Mouse (Mus musculus): Measurements from ENCODE around the gene Pfn1. TPM values are rescaled to one million over a fixed set of nuclear protein-coding genes. Genes with fewer than 3 reads are reported as not detected.

Gene Pfn1
- total RNA-seq, 1 experiment, result 732 TPM

GRCm38 (mm10) chr11:70693504-70693903, 39.1 kb upstream of the Pfn1 start:
- Histone ChIP-seq H3K27ac (ENCODE audit: insufficient read depth, low read depth, low read length, poor library complexity, severe bottlenecking) (no peak overlapping the region), H3K4me1 (ENCODE audit: control insufficient read depth in 2 of 2, insufficient read depth in 2 of 2, low read length in 2 of 2, poor library complexity in 1 of 2) (no peaks in the 10 kb centered on the region), H3K4me3 (ENCODE audit: insufficient read depth in 1 of 2, low read depth in 1 of 2, low read length in 2 of 2, poor library complexity in 1 of 2, severe bottlenecking in 1 of 2) (no peak overlapping the region), H3K36me3 (ENCODE audit: control insufficient read depth, insufficient read depth, low read length, poor library complexity, severe bottlenecking) (no peaks in the 10 kb centered on the region), H3K9me3 (ENCODE audit: control insufficient read depth, insufficient read depth, low read depth, low read length) (no peaks in the 10 kb centered on the region), H3K9ac (ENCODE audit: insufficient read depth, low read depth, low read length, poor library complexity, severe bottlenecking) (no peak overlapping the region)
- no peak for TF ChIP-seq CHD2 (IDR thresholded peaks at IDR 0.05; ENCODE audit: low read depth, low read length)
- no peak for TF ChIP-seq HCFC1 (IDR thresholded peaks at IDR 0.05; ENCODE audit: borderline replicate concordance, insufficient read depth, low read length)
- TF ChIP-seq MAFK (IDR thresholded peaks at IDR 0.05; ENCODE audit: insufficient read depth, low read depth, low read length), result no peak
- no peak for TF ChIP-seq ZNF384 (IDR thresholded peaks at IDR 0.05; ENCODE audit: low read depth, low read length)
- no peak for TF ChIP-seq ZC3H11A (IDR thresholded peaks at IDR 0.05; ENCODE audit: borderline replicate concordance, low read depth, low read length)
- in situ Hi-C loops (cut with MboI; ENCODE audit: low sequenced_read_pairs in 2 of 2, unreplicated experiment in 2 of 2), result no loop called here
- no peak for DNase-seq (ENCODE audit: low read depth, low spot score)

GRCm38 (mm10) chr11:70689578-70689977, 35.1 kb upstream of the Pfn1 start:
- TF ChIP-seq ZC3H11A (IDR thresholded peaks at IDR 0.05; ENCODE audit: borderline replicate concordance, low read depth, low read length) (no peak), MAFK (IDR thresholded peaks at IDR 0.05; ENCODE audit: insufficient read depth, low read depth, low read length) (no peak), HCFC1 (IDR thresholded peaks at IDR 0.05; ENCODE audit: borderline replicate concordance, insufficient read depth, low read length) (no peak), ZNF384 (IDR thresholded peaks at IDR 0.05; ENCODE audit: low read depth, low read length) (no peak), CHD2 (IDR thresholded peaks at IDR 0.05; ENCODE audit: low read depth, low read length) (no peak)
- Histone ChIP-seq H3K9me3 (ENCODE audit: control insufficient read depth, insufficient read depth, low read depth, low read length) (no peaks in the 10 kb centered on the region), H3K27ac (ENCODE audit: insufficient read depth, low read depth, low read length, poor library complexity, severe bottlenecking) (no peak overlapping the region), H3K4me1 (ENCODE audit: control insufficient read depth in 2 of 2, insufficient read depth in 2 of 2, low read length in 2 of 2, poor library complexity in 1 of 2) (no peaks in the 10 kb centered on the region; a peak in 1 of 4 replicates), H3K9ac (ENCODE audit: insufficient read depth, low read depth, low read length, poor library complexity, severe bottlenecking) (no peak overlapping the region), H3K4me3 (ENCODE audit: insufficient read depth in 1 of 2, low read depth in 1 of 2, low read length in 2 of 2, poor library complexity in 1 of 2, severe bottlenecking in 1 of 2) (no peak overlapping the region), H3K36me3 (ENCODE audit: control insufficient read depth, insufficient read depth, low read length, poor library complexity, severe bottlenecking) (no peaks in the 10 kb centered on the region)
- in situ Hi-C loops (cut with MboI; ENCODE audit: low sequenced_read_pairs in 2 of 2, unreplicated experiment in 2 of 2), result no loop called here
- no peak for DNase-seq (ENCODE audit: low read depth, low spot score)

- TF ChIP-seq CHD2 (IDR thresholded peaks at IDR 0.05; ENCODE audit: low read depth, low read length), result no peak
- TF ChIP-seq ZC3H11A (IDR thresholded peaks at IDR 0.05; ENCODE audit: borderline replicate concordance, low read depth, low read length), result no peak
- no peak for TF ChIP-seq ZNF384 (IDR thresholded peaks at IDR 0.05; ENCODE audit: low read depth, low read length)
- no peak for TF ChIP-seq HCFC1 (IDR thresholded peaks at IDR 0.05; ENCODE audit: borderline replicate concordance, insufficient read depth, low read length)
- TF ChIP-seq MAFK (IDR thresholded peaks at IDR 0.05; ENCODE audit: insufficient read depth, low read depth, low read length), result no peak
- Histone ChIP-seq H3K4me1 (ENCODE audit: control insufficient read depth in 2 of 2, insufficient read depth in 2 of 2, low read length in 2 of 2, poor library complexity in 1 of 2) (peaks cover 0 to 4% of the 10 kb centered on the region in 2 experiments; a peak in 2 of 4 replicates), H3K27ac (ENCODE audit: insufficient read depth, low read depth, low read length, poor library complexity, severe bottlenecking) (no peak overlapping the region), H3K36me3 (ENCODE audit: control insufficient read depth, insufficient read depth, low read length, poor library complexity, severe bottlenecking) (peaks cover 5% of the 10 kb centered on the region; the same call in 1 of the 2 replicates), H3K4me3 (ENCODE audit: insufficient read depth in 1 of 2, low read depth in 1 of 2, low read length in 2 of 2, poor library complexity in 1 of 2, severe bottlenecking in 1 of 2) (peak overlapping the region; percentile 83 to 87), H3K9me3 (ENCODE audit: control insufficient read depth, insufficient read depth, low read depth, low read length) (no peaks in the 10 kb centered on the region), H3K9ac (ENCODE audit: insufficient read depth, low read depth, low read length, poor library complexity, severe bottlenecking) (peak overlapping the region; percentile 79; the same call in 1 of the 2 replicates)
- DNase-seq (ENCODE audit: low read depth, low spot score), result no peak
- in situ Hi-C loops (cut with MboI; ENCODE audit: low sequenced_read_pairs in 2 of 2, unreplicated experiment in 2 of 2), result no loop called here
These were observed 33.9 kb upstream of the Pfn1 start for GRCm38 (mm10) chr11:70688372-70688771.

- no peaks in the 10 kb centered on the region for H3K9me3 ChIP-seq (ENCODE audit: control insufficient read depth, insufficient read depth, low read depth, low read length)
- DNase-seq (ENCODE audit: low read depth, low spot score), result no peak
- no peak within 1 kb of the TSS for H3K27ac ChIP-seq (ENCODE audit: insufficient read depth, low read depth, low read length, poor library complexity, severe bottlenecking)
- in situ Hi-C loops (cut with MboI; ENCODE audit: low sequenced_read_pairs in 2 of 2, unreplicated experiment in 2 of 2), result no loop called here
- H3K4me3 ChIP-seq (ENCODE audit: insufficient read depth in 1 of 2, low read depth in 1 of 2, low read length in 2 of 2, poor library complexity in 1 of 2, severe bottlenecking in 1 of 2), result peak within 1 kb of the TSS; percentile 83 to 87
- TF ChIP-seq HCFC1 (IDR thresholded peaks at IDR 0.05; ENCODE audit: borderline replicate concordance, insufficient read depth, low read length), result no peak
- TF ChIP-seq ZC3H11A (IDR thresholded peaks at IDR 0.05; ENCODE audit: borderline replicate concordance, low read depth, low read length), result no peak
- no peak for TF ChIP-seq ZNF384 (IDR thresholded peaks at IDR 0.05; ENCODE audit: low read depth, low read length)
- TF ChIP-seq MAFK (IDR thresholded peaks at IDR 0.05; ENCODE audit: insufficient read depth, low read depth, low read length), result no peak
- TF ChIP-seq CHD2 (IDR thresholded peaks at IDR 0.05; ENCODE audit: low read depth, low read length), result no peak
- peak within 1 kb of the TSS; percentile 79 for H3K9ac ChIP-seq (ENCODE audit: insufficient read depth, low read depth, low read length, poor library complexity, severe bottlenecking)
- peaks cover 6% of the 10 kb centered on the region; the same call in 1 of the 2 replicates for H3K36me3 ChIP-seq (ENCODE audit: control insufficient read depth, insufficient read depth, low read length, poor library complexity, severe bottlenecking)
- peaks cover 1 to 9% of the 10 kb centered on the region in 2 experiments; a peak in 2 of 4 replicates for H3K4me1 ChIP-seq (ENCODE audit: control insufficient read depth in 2 of 2, insufficient read depth in 2 of 2, low read length in 2 of 2, poor library complexity in 1 of 2)
These were observed 33.3 kb upstream of the Pfn1 start, which contains the start of gene Camta2 for GRCm38 (mm10) chr11:70687601-70688199. Camta2 (minus strand) TSS chr11:70688105.

Data from ES-E14 (cell line).